Mouse (Mus musculus) fibroblast of lung, adult 2 months (primary cell): ENCODE data around the gene Lhfpl5.
"Not testable (repeated sequence)": the region's sequence is repeated elsewhere in the genome, so short reads cannot be mapped to it uniquely, and the experiment has no call there.

Experiments
- DNase-seq: peaks from one replicate; pipeline ENCODE4 v3.0.0-alpha.2; 2011; ENCODE audit warnings: low read depth

Lhfpl5 gene

GRCm38 (mm10) chr17:28575244-28576125, at the start of gene Lhfpl5:
TSS of gene Lhfpl5 (plus strand) at chr17:28575641.
- no peak for DNase-seq

DNA sequence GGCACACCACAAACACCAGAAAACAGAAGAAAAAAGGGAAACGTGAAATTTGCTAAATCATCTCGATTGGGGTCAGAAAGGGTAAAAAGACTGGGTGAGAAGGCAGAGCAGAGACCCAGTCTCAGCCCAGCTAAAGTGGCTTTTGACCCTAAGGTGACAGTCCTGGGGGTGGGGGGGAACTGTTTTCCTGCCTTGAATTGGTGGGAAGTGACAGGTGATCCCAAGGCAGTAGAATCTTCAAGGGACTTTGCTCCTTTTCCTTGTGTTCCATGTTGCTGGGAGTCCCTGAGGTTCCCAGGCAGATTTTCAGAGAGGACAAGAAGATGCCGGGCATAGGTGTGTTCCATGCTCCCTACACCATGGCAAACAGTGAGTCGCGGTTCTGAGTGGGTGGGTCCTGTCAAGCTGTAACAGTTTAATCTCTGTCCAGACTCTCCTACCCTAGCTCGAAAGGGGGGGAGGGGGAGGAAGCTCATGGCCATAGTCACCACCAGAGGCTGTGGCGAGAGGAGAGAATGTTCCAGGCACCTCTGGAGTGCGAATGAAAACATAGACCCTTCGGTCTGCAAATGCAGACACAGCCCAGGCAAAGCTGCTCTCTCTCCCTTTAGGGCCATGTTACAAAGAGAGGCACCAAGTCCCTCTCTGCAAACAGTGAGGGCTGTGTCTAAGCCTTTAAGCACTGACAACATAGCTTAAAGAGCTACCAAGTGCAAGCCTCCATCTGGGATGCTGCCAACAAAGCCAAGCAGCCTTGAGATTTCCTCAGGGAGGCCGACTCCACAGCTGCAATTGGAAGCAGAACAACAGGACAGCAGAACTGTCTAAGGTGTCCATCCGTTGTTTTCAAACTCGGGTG, 48.0 kb upstream of the Lhfpl5 start:
- DNase-seq = no peak

- peak; percentile 32 for DNase-seq
Measured at GRCm38 (mm10) chr17:28528043-28528351, 47.4 kb upstream of the Lhfpl5 start.

- DNase-seq = no peak
Measured at GRCm38 (mm10) chr17:28529116-28529515, 46.3 kb upstream of the Lhfpl5 start.

- DNase-seq = no peak
Measured at GRCm38 (mm10) chr17:28530506-28530905, 44.9 kb upstream of the Lhfpl5 start, which contains the start of gene Armc12. TSS of gene Armc12 (plus strand) at chr17:28530806.

GRCm38 (mm10) chr17:28531946-28532345, 43.5 kb upstream of the Lhfpl5 start:
- DNase-seq = no peak

DNA sequence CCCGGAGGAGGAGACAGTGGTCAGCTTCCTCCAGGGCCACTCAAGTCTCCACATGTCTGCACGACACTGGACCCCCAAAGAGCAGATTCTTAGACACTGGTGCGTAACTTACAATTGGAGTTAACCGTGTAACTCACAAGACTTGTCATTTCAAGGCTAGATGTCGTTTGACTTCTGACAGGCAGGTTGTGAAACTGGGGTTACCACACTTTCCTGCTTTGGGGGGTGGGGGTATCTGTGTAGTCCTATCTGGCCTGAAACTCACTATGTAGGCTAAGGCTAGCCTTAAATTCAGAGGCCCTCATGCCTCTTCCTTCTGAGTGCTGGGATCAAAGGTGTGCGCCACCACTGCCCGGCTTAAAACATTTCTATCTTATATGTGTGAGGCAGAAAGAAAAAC, 42.9 kb upstream of the Lhfpl5 start:
- DNase-seq = no peak

- DNase-seq = no peak
Measured at GRCm38 (mm10) chr17:28533327-28533726, 42.1 kb upstream of the Lhfpl5 start.

- DNase-seq = no peak
Measured at GRCm38 (mm10) chr17:28537881-28538280, 37.6 kb upstream of the Lhfpl5 start.

GRCm38 (mm10) chr17:28546925-28547324, 28.5 kb upstream of the Lhfpl5 start:
- no peak for DNase-seq

- DNase-seq = no peak
Measured at GRCm38 (mm10) chr17:28548550-28548949, 26.9 kb upstream of the Lhfpl5 start.

GRCm38 (mm10) chr17:28549111-28549510, 26.3 kb upstream of the Lhfpl5 start, which contains the start of gene Clpsl2:
TSS of gene Clpsl2 (plus strand) at chr17:28549411.
- DNase-seq = no peak

DNA sequence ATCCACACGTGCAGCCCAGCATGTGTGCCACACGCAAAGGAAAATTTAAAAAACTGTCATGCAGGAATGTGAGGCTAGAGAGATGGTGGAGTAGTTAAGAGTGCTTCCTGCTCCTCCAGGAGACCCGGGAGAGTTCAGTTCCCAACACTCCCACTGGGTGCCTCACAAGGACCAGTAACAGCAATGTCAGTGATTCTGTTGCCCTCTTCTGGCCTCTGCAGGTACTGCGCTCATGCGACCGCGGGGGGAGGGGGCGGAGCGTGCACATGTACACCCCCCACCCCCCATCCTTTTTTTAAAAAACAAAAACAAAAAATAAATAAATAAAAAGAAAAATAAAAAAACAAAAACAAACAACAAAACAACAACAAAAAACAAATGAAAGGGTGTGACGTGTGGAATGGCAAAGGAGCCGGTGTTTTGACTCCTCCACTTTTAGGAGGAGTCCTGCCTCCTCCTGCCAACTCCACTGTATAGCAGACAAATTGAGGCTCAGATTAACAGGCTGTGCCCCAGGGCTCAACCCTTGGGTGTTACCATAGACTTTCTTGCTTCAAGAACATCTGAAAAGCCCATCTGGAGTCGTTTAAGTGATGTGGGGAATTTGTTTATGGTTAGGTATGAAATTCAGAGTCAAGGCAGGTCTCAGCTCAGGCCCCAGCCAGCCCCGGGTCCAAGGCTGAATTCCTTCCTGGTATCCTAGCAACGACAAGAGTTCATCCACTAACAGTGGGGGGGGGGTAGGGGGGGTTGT, 22.2 kb upstream of the Lhfpl5 start:
- peak; percentile 53 for DNase-seq

DNA sequence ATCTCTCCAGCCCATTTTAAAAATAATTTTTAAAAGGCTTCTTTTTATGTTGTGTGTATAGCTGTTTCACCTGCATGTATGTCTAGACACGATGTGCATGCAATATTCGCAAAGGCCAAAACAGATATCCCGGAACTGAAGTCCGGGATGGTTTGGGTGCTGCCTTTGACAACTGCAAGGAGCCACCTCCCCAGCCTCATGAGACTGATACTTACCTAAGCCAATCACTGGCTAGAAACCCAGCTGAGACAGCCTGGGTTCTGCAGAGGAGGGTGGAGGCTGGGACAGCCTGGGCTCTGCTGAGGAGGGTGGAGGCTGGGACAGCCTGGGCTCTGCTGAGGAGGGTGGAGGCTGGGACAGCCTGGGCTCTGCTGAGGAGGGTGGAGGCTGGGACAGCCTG, 21.4 kb upstream of the Lhfpl5 start:
- DNase-seq = not testable (repeated sequence)

GRCm38 (mm10) chr17:28556635-28557396, 18.6 kb upstream of the Lhfpl5 start:
- DNase-seq = no peak

DNA sequence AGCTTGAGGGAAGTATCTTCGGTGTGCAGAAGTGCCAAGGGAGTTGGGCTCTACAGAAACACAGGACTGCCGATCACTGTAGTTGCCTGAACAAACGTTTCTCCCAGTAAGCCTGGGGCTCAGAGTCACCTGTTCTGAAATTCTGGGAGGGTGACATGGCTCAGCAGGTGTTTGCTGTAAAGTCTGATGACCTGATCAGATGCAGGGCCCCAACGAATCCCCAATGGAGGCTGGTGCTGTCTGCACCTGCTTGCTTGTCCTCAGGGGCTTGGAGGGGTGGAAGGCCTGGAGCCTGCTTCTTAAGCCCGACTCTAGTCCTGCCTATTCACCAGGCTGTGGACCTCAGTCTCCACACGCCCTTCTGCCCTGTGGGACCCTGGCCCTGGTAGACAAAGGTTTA, 17.7 kb upstream of the Lhfpl5 start:
- no peak for DNase-seq

GRCm38 (mm10) chr17:28560598-28560997, 14.8 kb upstream of the Lhfpl5 start, which contains the start of gene Clps:
TSS of gene Clps (minus strand) at chr17:28560766.
- no peak for DNase-seq

DNA sequence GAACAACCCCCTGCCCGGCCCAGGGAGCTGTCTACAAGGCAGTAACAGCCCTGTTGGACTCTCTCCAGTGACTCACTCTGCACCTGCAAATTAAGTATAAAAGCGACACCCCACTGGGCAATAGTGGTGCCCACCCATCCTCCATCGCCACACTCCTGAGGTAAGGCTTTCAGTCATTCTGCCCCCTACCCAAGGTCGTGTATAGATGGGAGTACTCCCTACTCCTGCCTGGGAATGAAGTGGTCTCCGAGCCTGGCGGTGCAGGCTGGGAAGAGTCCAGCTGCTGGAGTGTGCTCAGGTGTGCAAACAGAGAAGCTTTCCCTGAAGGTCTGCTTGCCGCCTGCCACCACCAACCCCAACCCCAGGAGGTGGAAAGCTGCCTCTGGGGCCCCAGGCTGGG, 13.8 kb upstream of the Lhfpl5 start:
- DNase-seq = no peak

GRCm38 (mm10) chr17:28565181-28565580, 10.3 kb upstream of the Lhfpl5 start:
- DNase-seq = no peak

DNA sequence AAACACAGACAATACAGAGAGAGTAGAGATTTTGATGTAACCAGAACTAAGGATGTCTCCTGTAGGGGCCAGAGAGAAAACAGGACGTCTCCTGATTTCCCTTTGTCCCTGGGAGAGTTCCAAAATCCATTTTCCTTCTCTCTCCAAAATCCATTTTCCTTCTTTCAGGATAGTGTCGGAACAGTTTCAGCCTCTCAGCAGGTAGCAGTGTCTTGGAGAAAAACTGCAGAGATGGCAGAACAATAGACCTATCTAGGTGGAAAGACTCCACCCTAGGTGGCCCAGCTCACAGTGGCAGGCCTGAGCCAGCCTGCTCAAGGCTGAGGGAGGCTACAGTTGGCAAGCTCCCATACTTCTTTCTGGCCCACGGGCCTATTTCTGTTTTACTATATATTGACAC, 7.9 kb upstream of the Lhfpl5 start:
- no peak for DNase-seq

DNA sequence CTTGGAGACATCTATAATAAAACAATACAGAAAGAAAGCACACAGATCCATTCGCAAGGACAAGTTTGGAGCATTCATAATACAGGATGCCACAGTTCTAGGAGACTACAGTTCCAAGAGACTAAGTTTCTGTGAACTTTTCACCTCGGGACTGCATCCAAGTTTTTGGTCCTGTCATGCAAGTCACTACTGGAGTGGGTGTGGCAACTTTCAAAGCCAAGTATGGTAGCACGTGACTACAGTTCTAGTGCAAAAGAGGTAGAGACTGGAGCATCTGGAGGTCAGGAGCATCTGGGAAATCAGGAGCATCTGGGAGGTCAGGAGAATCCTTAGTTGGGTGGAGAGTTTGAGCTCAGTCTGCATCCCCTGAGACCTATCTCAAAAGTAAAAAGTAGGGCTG, 3.6 kb upstream of the Lhfpl5 start:
- DNase-seq = no peak
